ENCODE assay signal across 7 mouse cellular contexts in the genomic region with DNA sequence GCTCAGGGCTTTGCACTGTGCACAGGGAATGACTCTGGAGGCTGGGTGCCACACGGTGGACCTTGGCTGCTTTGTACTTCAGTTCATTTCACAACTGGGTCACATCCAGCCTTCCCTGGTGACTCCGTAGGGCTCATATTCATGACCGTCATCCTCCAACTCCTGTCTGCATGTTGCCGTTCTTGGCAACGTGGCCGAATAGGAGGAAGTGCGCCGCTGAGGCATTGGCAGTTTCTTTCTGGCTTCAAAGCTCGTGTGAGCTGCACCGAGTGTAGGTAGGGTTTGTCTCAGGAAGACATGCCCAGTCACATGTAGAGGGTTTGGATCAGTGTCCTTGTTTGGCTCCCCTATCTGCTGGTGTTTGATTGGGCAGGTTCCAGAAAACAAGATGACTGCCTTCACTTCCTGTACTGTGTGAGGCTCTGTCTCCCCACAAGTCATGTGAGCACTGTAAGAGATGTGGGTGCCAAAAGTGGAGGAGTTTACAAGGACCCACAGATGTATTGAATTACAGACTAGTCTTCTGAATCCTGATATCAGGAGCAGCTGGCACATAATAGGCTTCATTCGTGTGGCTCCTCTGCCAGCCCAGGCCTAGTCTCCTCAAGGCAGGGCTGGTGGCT.
A peak's percentile ranks its signal among the peaks of the same experiment; 100 is the strongest.
DNase-seq lines count a peak whose midpoint lies in the region; ATAC-seq lines count a peak whose summit lies in the region.

No protein-coding gene starts in this region.

- H3K9ac ChIP-seq in midbrain, embryonic 13.5 days (replicated peaks) = no peak overlapping the region

- no peaks in the 10 kb centered on the region for H3K9me3 ChIP-seq in midbrain, embryonic 13.5 days

- H3K4me1 ChIP-seq in midbrain, embryonic 13.5 days (replicated peaks) = peaks cover 13% of the 10 kb centered on the region

- H3K4me2 ChIP-seq in midbrain, embryonic 13.5 days (replicated peaks) = no peak overlapping the region

- WGBS in midbrain, embryonic 13.5 days = 95% methylated on average over 11 of the region's 11 CpGs

- peak; percentile 52 for DNase-seq in layer of hippocampus, adult 11-12 months (ENCODE audit: low spot score)
- no peak for DNase-seq in layer of hippocampus, adult 9-10 months (ENCODE audit: low spot score)
- peak; percentile 85 for DNase-seq in T-cell, adult 2 months (ENCODE audit: low spot score)
- DNase-seq in gastrocnemius, postnatal 25 days = peak; percentile 54
- peak; percentile 47 to 53 for DNase-seq in layer of hippocampus, adult 8-10 months (ENCODE audit: low spot score in 2 of 2)
- peak; percentile 54 to 62 for DNase-seq in right cerebral cortex, postnatal 36 days (ENCODE audit: low spot score in 2 of 2)

- H3K4me3 ChIP-seq in midbrain, embryonic 13.5 days (replicated peaks) = no peak overlapping the region

- ATAC-seq in midbrain, embryonic 13.5 days = no peak

- H3K36me3 ChIP-seq in midbrain, embryonic 13.5 days = no peaks in the 10 kb centered on the region

- no peak overlapping the region for H3K27ac ChIP-seq in midbrain, embryonic 13.5 days

- no peaks in the 10 kb centered on the region for H3K27me3 ChIP-seq in midbrain, embryonic 13.5 days
